Mouse (Mus musculus): ENCODE measurements around the gene Atl1. TPM values are rescaled to one million over a fixed set of nuclear protein-coding genes. Genes with fewer than 3 reads are reported as not detected.

Gene Atl1
- polyA plus RNA-seq, 1 experiment, result 0.50 TPM

DNA sequence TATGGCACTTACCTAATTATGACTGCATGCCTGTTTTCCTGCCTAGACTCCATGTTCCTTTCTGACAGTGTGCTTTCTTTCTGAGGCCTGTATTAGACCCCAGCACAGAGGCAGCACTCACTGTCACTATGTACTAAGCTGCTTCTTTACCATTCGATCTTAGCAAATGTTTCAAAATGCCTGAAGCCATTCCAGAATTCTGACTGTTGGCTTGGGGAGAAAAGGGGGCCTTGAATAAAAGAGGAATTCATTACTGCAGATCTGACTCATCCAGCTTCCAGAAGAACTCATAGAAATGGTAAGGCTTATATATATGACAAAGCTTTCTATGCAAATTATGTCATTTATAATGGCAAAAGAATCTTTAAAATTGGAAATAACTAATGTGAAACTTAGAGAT is 4.1 kb upstream of the Atl1 start:
- Histone ChIP-seq H3K4me3 (replicated peaks; ENCODE audit: control insufficient read depth, low read depth, low read length) (no peak overlapping the region), H3K4me1 (ENCODE audit: control insufficient read depth, insufficient read depth, low read length) (peaks cover 2% of the 10 kb centered on the region), H3K27ac (ENCODE audit: control insufficient read depth, insufficient read depth, low read depth, low read length, poor library complexity) (no peak overlapping the region)
- no peak for TF ChIP-seq CTCF (IDR thresholded peaks at IDR 0.05; ENCODE audit: control insufficient read depth, insufficient read depth, low read length)
- TF ChIP-seq POLR2A (IDR thresholded peaks at IDR 0.05; ENCODE audit: borderline replicate concordance, control insufficient read depth, low read depth, low read length), result no peak
- 80% methylated on average over 1 of the region's 1 CpGs for WGBS

GRCm38 (mm10) chr12:69890051-69890450 is 2.4 kb upstream of the Atl1 start:
- TF ChIP-seq POLR2A (IDR thresholded peaks at IDR 0.05; ENCODE audit: borderline replicate concordance, control insufficient read depth, low read depth, low read length) (no peak), CTCF (IDR thresholded peaks at IDR 0.05; ENCODE audit: control insufficient read depth, insufficient read depth, low read length) (no peak)
- Histone ChIP-seq H3K4me1 (ENCODE audit: control insufficient read depth, insufficient read depth, low read length) (peaks cover 2% of the 10 kb centered on the region; the same call in 1 of the 2 replicates), H3K27ac (ENCODE audit: control insufficient read depth, insufficient read depth, low read depth, low read length, poor library complexity) (0 out of 2 replicates have a peak overlapping the region, but pooled peaks have one; percentile 11), H3K4me3 (replicated peaks; ENCODE audit: control insufficient read depth, low read depth, low read length) (peak overlapping the region; percentile 47)
- 43% methylated on average over 6 of the region's 6 CpGs for WGBS

DNA sequence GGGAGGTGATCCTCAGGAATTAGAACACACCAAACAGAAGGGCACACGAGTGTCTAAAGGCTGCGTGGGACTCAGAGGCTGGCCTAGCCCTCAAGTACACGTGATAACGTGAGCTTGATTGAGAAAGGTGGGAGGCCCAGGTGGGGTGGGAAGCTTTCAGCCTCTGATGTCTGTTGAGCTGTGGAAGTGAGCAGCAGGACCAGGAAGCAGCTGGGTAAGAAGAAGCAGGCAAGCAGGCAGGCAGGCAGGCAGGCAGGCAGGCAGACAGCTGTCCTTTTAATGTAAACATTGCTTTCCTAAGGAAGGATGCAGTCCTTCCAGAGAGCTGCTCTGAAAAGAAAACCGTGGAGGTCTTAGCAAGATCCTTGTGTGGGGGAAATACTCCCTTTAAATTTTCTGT is 1.9 kb upstream of the Atl1 start:
- WGBS, result 25% methylated on average over 5 of the region's 5 CpGs
- Histone ChIP-seq H3K27ac (ENCODE audit: control insufficient read depth, insufficient read depth, low read depth, low read length, poor library complexity) (0 out of 2 replicates have a peak overlapping the region, but pooled peaks have one; percentile 11), H3K4me3 (replicated peaks; ENCODE audit: control insufficient read depth, low read depth, low read length) (peak overlapping the region; percentile 47), H3K4me1 (ENCODE audit: control insufficient read depth, insufficient read depth, low read length) (peaks cover 2% of the 10 kb centered on the region; the same call in 1 of the 2 replicates)
- TF ChIP-seq CTCF (IDR thresholded peaks at IDR 0.05; ENCODE audit: control insufficient read depth, insufficient read depth, low read length), result no peak
- no peak for TF ChIP-seq POLR2A (IDR thresholded peaks at IDR 0.05; ENCODE audit: borderline replicate concordance, control insufficient read depth, low read depth, low read length)

- TF ChIP-seq CTCF (IDR thresholded peaks at IDR 0.05; ENCODE audit: control insufficient read depth, insufficient read depth, low read length), result no peak
- no peak for TF ChIP-seq POLR2A (IDR thresholded peaks at IDR 0.05; ENCODE audit: borderline replicate concordance, control insufficient read depth, low read depth, low read length)
- peak overlapping the region; percentile 88 for H3K4me3 ChIP-seq (replicated peaks; ENCODE audit: control insufficient read depth, low read depth, low read length)
- no peak overlapping the region for H3K27ac ChIP-seq (ENCODE audit: control insufficient read depth, insufficient read depth, low read depth, low read length, poor library complexity)
- H3K4me1 ChIP-seq (ENCODE audit: control insufficient read depth, insufficient read depth, low read length), result peaks cover 2% of the 10 kb centered on the region; the same call in 1 of the 2 replicates
- WGBS, result 59% methylated on average over 3 of the region's 3 CpGs
These were observed 693 bp upstream of the Atl1 start for GRCm38 (mm10) chr12:69891721-69892120.

DNA sequence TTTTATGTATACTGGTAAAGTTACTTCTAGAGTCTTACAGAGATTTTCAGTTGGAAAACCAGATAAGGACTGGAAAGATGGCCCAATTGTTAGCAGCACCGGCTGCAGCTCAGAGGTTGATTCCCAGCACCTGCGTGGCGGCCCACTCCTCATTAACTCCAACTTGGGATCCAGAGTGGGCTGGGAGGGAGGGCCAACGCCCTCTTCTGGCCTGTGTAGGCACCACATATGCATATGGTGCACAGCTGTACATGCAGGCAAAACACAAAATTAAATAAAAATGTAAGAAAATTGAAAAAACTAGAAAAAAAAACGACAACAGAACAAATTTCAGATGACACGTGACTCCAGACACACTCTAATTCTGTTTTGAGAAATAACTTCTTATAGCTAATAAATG is 1.5 kb downstream of the Atl1 start:
- Histone ChIP-seq H3K27ac (ENCODE audit: control insufficient read depth, insufficient read depth, low read depth, low read length, poor library complexity) (no peak overlapping the region), H3K4me1 (ENCODE audit: control insufficient read depth, insufficient read depth, low read length) (peaks cover 2% of the 10 kb centered on the region; the same call in 1 of the 2 replicates), H3K4me3 (replicated peaks; ENCODE audit: control insufficient read depth, low read depth, low read length) (no peak overlapping the region)
- WGBS, result 66% methylated on average over 6 of the region's 6 CpGs
- TF ChIP-seq CTCF (IDR thresholded peaks at IDR 0.05; ENCODE audit: control insufficient read depth, insufficient read depth, low read length) (peak; percentile 30; the same call in 1 of the 2 replicates), POLR2A (IDR thresholded peaks at IDR 0.05; ENCODE audit: borderline replicate concordance, control insufficient read depth, low read depth, low read length) (no peak)

DNA sequence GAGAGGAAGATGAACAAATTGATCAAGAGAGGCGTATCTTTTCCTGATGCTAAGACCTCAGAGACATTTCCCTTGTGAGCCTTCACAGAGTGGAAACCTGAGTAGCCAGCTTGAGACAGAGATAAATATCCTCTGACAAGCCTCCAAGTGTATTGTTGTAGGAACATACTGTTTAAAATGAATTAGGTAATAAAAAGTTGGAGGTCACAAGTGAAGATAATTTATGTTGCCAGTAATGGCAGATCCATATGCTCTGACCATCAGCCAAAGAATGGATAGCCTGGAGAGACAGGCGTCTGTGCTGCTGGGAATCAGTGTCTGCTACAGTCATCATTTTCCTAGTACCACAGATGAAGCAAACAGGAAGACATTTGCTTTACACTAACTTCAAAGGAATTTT is 2.6 kb downstream of the Atl1 start:
- peaks cover 2% of the 10 kb centered on the region; the same call in 1 of the 2 replicates for H3K4me1 ChIP-seq (ENCODE audit: control insufficient read depth, insufficient read depth, low read length)
- no peak for TF ChIP-seq POLR2A (IDR thresholded peaks at IDR 0.05; ENCODE audit: borderline replicate concordance, control insufficient read depth, low read depth, low read length)
- no peak for TF ChIP-seq CTCF (IDR thresholded peaks at IDR 0.05; ENCODE audit: control insufficient read depth, insufficient read depth, low read length)
- H3K4me3 ChIP-seq (replicated peaks; ENCODE audit: control insufficient read depth, low read depth, low read length), result no peak overlapping the region
- WGBS, result 77% methylated on average over 2 of the region's 2 CpGs
- no peak overlapping the region for H3K27ac ChIP-seq (ENCODE audit: control insufficient read depth, insufficient read depth, low read depth, low read length, poor library complexity)

- no peak for TF ChIP-seq POLR2A (IDR thresholded peaks at IDR 0.05; ENCODE audit: borderline replicate concordance, control insufficient read depth, low read depth, low read length)
- TF ChIP-seq CTCF (IDR thresholded peaks at IDR 0.05; ENCODE audit: control insufficient read depth, insufficient read depth, low read length), result no peak
- 91% methylated on average over 4 of the region's 4 CpGs for WGBS
- Histone ChIP-seq H3K4me1 (ENCODE audit: control insufficient read depth, insufficient read depth, low read length) (no peaks in the 10 kb centered on the region), H3K4me3 (replicated peaks; ENCODE audit: control insufficient read depth, low read depth, low read length) (no peak overlapping the region), H3K27ac (ENCODE audit: control insufficient read depth, insufficient read depth, low read depth, low read length, poor library complexity) (no peak overlapping the region)
These were observed 5.7 kb downstream of the Atl1 start for GRCm38 (mm10) chr12:69898119-69898518.

GRCm38 (mm10) chr12:69904991-69905390 is 12.6 kb downstream of the Atl1 start:
- Histone ChIP-seq H3K27ac (ENCODE audit: control insufficient read depth, insufficient read depth, low read depth, low read length, poor library complexity) (no peak overlapping the region), H3K4me1 (ENCODE audit: control insufficient read depth, insufficient read depth, low read length) (peaks cover 2% of the 10 kb centered on the region), H3K4me3 (replicated peaks; ENCODE audit: control insufficient read depth, low read depth, low read length) (no peak overlapping the region)
- WGBS, result 79% methylated on average over 2 of the region's 2 CpGs
- TF ChIP-seq POLR2A (IDR thresholded peaks at IDR 0.05; ENCODE audit: borderline replicate concordance, control insufficient read depth, low read depth, low read length), result no peak
- TF ChIP-seq CTCF (IDR thresholded peaks at IDR 0.05; ENCODE audit: control insufficient read depth, insufficient read depth, low read length), result no peak

Data from bone marrow, adult 2 months (tissue).